Mouse (Mus musculus) layer of hippocampus, adult 2 months (tissue): Measurements from ENCODE around the gene Jag2. TPM values are rescaled to one million over a fixed set of nuclear protein-coding genes. Genes with fewer than 3 reads are reported as not detected.

Source experiments
- DNase-seq, 2 experiments: peaks; one replicate each; pipeline ENCODE4 v3.0.0; 2022; ENCODE audit warnings: low spot score in 2 of 2
- H3K27ac ChIP-seq: fragments of 200-600 bp; 2 replicates; pipeline ENCODE4 v1.8.1; 2022
- H3K4me3 ChIP-seq: fragments of 200-600 bp; 2 replicates; pipeline ENCODE4 v1.8.1; 2022; ENCODE audit warnings: mild to moderate bottlenecking
- CTCF ChIP-seq: fragments of 200-600 bp; conservative IDR thresholded peaks from 2 replicates; pipeline ENCODE4 v1.8.1; 2022; ENCODE audit warnings: antibody characterized with exemption, mild to moderate bottlenecking, moderate library complexity
- total RNA-seq, 2 experiments: library from RNA; stranded (reverse); gene quantifications; 2 replicates each; pipeline ENCODE4 v1.2.3; 2021

The Jag2 gene
- total RNA-seq, 2 experiments from 2014 or later, result 44.1 to 52.1 TPM

GRCm38 (mm10) chr12:112937906-112938305 lies 8.3 kb upstream of the Jag2 start:
- no peak overlapping the region for H3K4me3 ChIP-seq
- TF ChIP-seq CTCF, result no peak
- DNase-seq, result no peak
- H3K27ac ChIP-seq, result no peak overlapping the region

DNA sequence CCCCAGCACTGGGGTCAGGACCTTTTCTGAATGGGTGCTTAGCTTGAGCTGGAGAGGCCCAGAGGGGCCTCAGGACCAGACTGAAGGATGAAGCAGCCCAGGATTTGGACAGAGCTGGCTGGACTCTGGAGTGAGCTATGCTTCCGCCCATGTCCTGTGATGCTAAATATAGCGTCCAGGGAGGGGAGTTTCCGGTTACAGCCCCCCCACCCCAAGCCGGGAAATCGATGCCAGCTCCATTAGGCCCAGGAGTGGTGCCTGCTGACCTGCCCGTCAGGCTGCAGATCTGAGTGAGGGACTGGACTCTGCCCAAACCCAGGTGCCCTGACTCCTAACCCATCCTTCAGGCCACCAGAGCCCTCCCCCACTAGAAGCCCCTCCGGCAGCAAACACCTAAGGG lies 3.1 kb upstream of the Jag2 start:
- DNase-seq, result no peak
- Histone ChIP-seq H3K4me3 (no peak overlapping the region), H3K27ac (no peak overlapping the region)
- no peak for TF ChIP-seq CTCF

DNA sequence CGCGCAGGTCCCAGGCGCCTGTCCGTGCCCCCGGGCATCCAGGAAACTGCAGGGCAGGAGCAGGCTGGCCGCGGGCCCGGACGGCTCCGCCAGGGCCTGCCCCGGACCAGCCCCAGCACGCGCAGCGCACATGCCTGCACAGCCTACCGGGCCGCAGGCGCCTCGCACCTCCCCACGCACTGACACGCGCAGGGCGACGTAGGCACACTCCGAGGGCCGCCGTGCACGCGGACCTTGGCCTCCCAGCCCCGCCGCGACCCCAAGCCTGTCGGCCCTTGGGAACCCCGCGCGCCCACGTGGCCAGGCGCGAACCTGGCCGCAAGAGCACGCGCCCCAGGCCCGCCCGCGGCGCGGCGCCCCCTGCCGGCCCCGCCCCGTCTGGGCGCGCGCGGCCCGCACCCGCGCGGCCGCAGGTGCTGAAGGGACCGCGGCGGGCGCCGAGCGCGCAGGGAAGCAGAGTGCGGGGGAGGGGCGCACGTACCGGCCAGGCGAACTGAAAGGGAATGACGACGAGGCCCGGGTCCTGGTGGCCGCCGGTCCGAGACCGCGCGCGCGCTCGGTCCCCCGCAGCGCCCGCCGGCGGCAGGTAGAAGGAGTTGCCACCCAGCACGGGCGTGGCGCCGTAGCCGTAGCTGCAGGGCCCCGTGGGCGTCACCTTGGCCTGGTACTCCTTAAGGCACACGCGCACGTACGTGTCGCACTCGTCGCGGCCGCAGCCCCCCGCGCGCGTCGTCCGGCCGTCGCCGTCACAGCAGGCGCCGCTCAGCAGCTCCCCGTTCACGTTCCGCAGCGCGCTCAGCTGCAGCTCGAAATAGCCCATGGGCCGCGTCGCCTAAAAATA lies 955 bp downstream of the Jag2 start:
- peak in 1 of 2 experiments; percentile 45 for DNase-seq
- Histone ChIP-seq H3K27ac (peak overlapping the region; percentile 92), H3K4me3 (peak overlapping the region; percentile 73)
- TF ChIP-seq CTCF, result peak; percentile 21; the same call in 1 of the 2 replicates

GRCm38 (mm10) chr12:112927265-112927664 lies 2.3 kb downstream of the Jag2 start:
- DNase-seq, result no peak
- Histone ChIP-seq H3K4me3 (no peak overlapping the region), H3K27ac (no peak overlapping the region)
- no peak for TF ChIP-seq CTCF

DNA sequence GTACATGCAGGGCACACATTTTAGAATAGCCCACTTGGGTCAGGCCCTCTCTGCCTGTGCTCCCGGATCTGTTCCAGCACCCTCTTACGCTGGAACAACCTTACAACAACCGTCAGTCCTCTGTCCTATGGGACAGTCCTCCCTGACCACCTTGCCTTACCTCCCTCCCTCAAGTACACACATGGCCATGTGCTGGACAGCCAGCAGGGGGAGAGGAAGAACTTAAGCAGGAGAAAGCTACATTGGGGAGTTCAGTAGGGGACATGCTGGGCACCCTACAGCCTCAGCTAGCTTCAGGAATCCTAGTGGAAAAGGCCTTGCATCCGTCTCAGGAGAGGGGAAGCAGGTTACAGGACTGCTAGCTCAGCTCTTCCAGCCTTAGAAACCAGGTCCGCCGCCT lies 3.6 kb downstream of the Jag2 start:
- no peak overlapping the region for H3K27ac ChIP-seq
- DNase-seq, result no peak
- H3K4me3 ChIP-seq, result no peak overlapping the region
- peak; percentile 50 for TF ChIP-seq CTCF

DNA sequence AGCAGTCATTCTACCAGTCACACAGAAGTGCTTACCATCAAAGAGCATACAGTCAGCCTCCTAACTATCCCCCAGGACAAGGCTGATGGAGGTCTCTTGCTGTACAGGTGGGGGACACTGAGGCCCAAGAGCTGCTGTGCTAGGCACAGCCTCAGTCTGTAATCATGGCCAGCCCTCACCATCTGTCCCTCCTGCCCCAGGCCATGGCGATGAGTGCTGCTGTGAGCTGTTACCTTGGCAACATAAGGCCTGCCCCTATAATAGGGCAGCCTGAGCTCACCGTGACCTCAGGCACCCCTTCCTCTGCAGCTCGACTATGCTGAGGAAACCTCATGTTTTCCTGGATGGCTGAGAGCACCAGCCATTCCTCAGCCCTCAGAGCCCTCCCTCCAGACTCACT lies 7.0 kb downstream of the Jag2 start:
- no peak overlapping the region for H3K27ac ChIP-seq
- no peak for DNase-seq
- no peak for TF ChIP-seq CTCF
- no peak overlapping the region for H3K4me3 ChIP-seq

GRCm38 (mm10) chr12:112921518-112921917 lies 8.1 kb downstream of the Jag2 start:
- Histone ChIP-seq H3K4me3 (no peak overlapping the region), H3K27ac (no peak overlapping the region)
- no peak for TF ChIP-seq CTCF
- DNase-seq, result no peak

- TF ChIP-seq CTCF, result no peak
- DNase-seq, result no peak
- H3K27ac ChIP-seq, result peak overlapping the region; percentile 55; the same call in 1 of the 2 replicates
- no peak overlapping the region for H3K4me3 ChIP-seq
Measured at GRCm38 (mm10) chr12:112917906-112918305, 11.7 kb downstream of the Jag2 start.

DNA sequence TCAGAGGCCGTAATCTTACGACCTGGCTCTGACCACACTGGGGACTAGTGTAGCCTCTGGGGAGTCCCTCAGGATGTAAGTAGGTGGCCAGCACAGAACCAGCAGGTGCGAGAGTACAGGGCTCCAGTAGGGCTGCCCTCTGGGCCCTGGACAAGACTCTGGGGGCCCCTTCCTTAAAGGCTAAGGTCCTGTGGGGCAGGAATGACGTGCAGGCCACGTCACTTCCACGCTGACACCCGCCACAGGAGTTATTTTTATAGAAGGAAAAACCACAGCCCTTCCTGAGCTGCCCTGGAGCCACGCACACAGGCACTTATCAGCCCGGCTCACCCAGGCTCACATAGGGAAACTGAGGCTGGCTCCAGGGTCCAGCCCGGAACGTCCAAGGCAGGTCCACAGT lies 12.1 kb downstream of the Jag2 start:
- no peak for TF ChIP-seq CTCF
- H3K27ac ChIP-seq, result peak overlapping the region; percentile 61; the same call in 1 of the 2 replicates
- no peak overlapping the region for H3K4me3 ChIP-seq
- DNase-seq, result no peak

- peak overlapping the region; percentile 61; the same call in 1 of the 2 replicates for H3K27ac ChIP-seq
- DNase-seq, result no peak
- H3K4me3 ChIP-seq, result no peak overlapping the region
- TF ChIP-seq CTCF, result no peak
Measured at GRCm38 (mm10) chr12:112916698-112917400, 12.7 kb downstream of the Jag2 start.

GRCm38 (mm10) chr12:112915587-112915986 lies 14.0 kb downstream of the Jag2 start:
- no peak for DNase-seq
- TF ChIP-seq CTCF, result no peak
- H3K4me3 ChIP-seq, result no peak overlapping the region

GRCm38 (mm10) chr12:112914527-112914926 lies 15.0 kb downstream of the Jag2 start:
- no peak for DNase-seq
- no peak overlapping the region for H3K27ac ChIP-seq
- H3K4me3 ChIP-seq, result no peak overlapping the region
- no peak for TF ChIP-seq CTCF

More at GRCm38 (mm10) chr12:112915587-112915986, 14.0 kb downstream of the Jag2 start:
- no peak overlapping the region for H3K27ac ChIP-seq

DNA sequence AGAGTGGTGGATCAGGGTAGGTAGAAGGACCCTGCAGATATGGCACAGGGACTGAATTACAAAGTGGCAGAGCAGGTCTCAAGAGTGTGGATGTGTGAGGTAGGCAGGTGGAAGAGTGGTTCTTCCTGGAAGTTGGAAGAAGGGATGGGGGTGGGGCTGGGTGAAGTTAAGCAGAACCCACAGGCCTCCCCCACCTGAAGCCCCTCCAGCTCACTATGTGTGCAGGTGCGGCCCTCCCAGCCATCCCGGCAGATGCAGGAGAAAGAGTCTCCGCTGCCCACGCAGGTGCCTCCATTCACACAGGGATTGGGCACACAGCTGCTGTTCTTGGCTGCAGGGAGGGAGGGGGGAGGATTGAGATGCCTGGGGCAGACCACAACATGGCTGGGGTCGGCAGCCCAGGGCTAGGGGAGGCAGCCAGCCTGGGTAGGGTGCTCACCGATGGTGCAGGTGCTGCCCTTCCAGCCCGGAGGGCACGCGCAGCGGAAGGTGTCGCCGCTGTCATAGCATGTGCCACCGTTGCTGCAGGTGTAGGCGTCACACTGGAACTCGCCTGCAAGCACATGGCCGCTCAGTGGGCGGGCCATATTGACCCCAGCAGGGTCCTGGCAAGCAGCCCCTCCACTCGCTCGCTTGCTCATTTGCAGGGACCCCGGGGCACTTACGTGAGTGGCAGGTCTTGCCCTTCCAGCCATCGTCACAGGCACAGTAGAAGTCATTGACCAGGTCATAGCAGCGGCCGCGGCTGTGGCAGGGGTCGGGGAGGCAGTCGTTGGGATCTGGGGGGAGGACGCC lies 16.4 kb downstream of the Jag2 start:
- DNase-seq, result no peak
- Histone ChIP-seq H3K4me3 (no peak overlapping the region), H3K27ac (no peak overlapping the region)
- TF ChIP-seq CTCF, result no peak
